Mouse (Mus musculus) small intestine, adult 2 months (tissue): Measurements from ENCODE around the gene Zkscan8.

Experiments used
- CTCF ChIP-seq: fragments of 200-500 bp; IDR thresholded peaks from 2 replicates; pipeline ENCODE4 v1.5.1; 2012; ENCODE audit warnings: low read depth, mild to moderate bottlenecking, control low read depth, inconsistent platforms, low read length, moderate library complexity, mixed read lengths; ENCODE audit not compliant: insufficient replicate concordance, insufficient read length; ENCODE audit errors: extremely low read depth
- POLR2A ChIP-seq: fragments of 200-500 bp; IDR thresholded peaks from 2 replicates; pipeline ENCODE4 v1.6.1; 2012; ENCODE audit warnings: low read depth, mild to moderate bottlenecking, control low read depth, inconsistent platforms, low read length, moderate library complexity

GRCm38 (mm10) chr13:21468061-21469019 lies 62.6 kb downstream of the Zkscan8 start, which contains the start of gene Nkapl:
- TF ChIP-seq CTCF (no peak), POLR2A (peak; percentile 41; the same call in 1 of the 2 replicates)
